Mouse (Mus musculus): ENCODE measurements around the gene Cfap70. TPM values are rescaled to one million over a fixed set of nuclear protein-coding genes. Genes with fewer than 3 reads are reported as not detected.
A peak's percentile ranks its signal among the peaks of the same experiment; 100 is the strongest.

Cfap70 gene
- polyA plus RNA-seq, 1 experiment from 2014 or later, result 1.7 TPM

- no peaks in the 10 kb centered on the region for H3K9me3 ChIP-seq
- no peak overlapping the region for H3K4me2 ChIP-seq
- H3K36me3 ChIP-seq (replicated peaks), result no peaks in the 10 kb centered on the region
- H3K27me3 ChIP-seq (replicated peaks), result no peaks in the 10 kb centered on the region
- H3K9ac ChIP-seq, result no peak overlapping the region
- ATAC-seq (replicated peaks), result no peak
- H3K4me1 ChIP-seq, result no peaks in the 10 kb centered on the region
- no peak overlapping the region for H3K4me3 ChIP-seq
- 85% methylated on average over 14 of the region's 14 CpGs for WGBS
- H3K27ac ChIP-seq, result no peak overlapping the region
Measured at GRCm38 (mm10) chr14:20460216-20460615, 8.2 kb upstream of the Cfap70 start.

GRCm38 (mm10) chr14:20458378-20458777, 6.4 kb upstream of the Cfap70 start:
- H3K27ac ChIP-seq, result no peak overlapping the region
- no peaks in the 10 kb centered on the region for H3K27me3 ChIP-seq (replicated peaks)
- H3K4me3 ChIP-seq, result no peak overlapping the region
- no peaks in the 10 kb centered on the region for H3K4me1 ChIP-seq
- WGBS, result 95% methylated on average over 9 of the region's 9 CpGs
- H3K4me2 ChIP-seq, result no peak overlapping the region
- H3K36me3 ChIP-seq (replicated peaks), result no peaks in the 10 kb centered on the region
- no peaks in the 10 kb centered on the region for H3K9me3 ChIP-seq
- no peak for ATAC-seq (replicated peaks)
- H3K9ac ChIP-seq, result no peak overlapping the region

- no peak overlapping the region for H3K4me3 ChIP-seq
- H3K4me2 ChIP-seq, result no peak overlapping the region
- WGBS, result 95% methylated on average over 5 of the region's 5 CpGs
- no peak for ATAC-seq (replicated peaks)
- H3K9me3 ChIP-seq, result no peaks in the 10 kb centered on the region
- no peak overlapping the region for H3K27ac ChIP-seq
- H3K4me1 ChIP-seq, result 0 out of 2 replicates have a peak, but pooled peaks cover 10% of the 10 kb centered on the region
- H3K36me3 ChIP-seq (replicated peaks), result no peaks in the 10 kb centered on the region
- no peaks in the 10 kb centered on the region for H3K27me3 ChIP-seq (replicated peaks)
- no peak overlapping the region for H3K9ac ChIP-seq
Measured at GRCm38 (mm10) chr14:20452929-20453328, 903 bp upstream of the Cfap70 start.

GRCm38 (mm10) chr14:20451302-20451701, 724 bp downstream of the Cfap70 start:
- ATAC-seq (replicated peaks), result 0 out of 2 replicates have a peak, but pooled peaks have one; percentile 35
- Histone ChIP-seq H3K4me3 (peak overlapping the region; percentile 43), H3K9ac (peak overlapping the region; percentile 37; the same call in 1 of the 2 replicates), H3K4me2 (peak overlapping the region; percentile 67), H3K4me1 (0 out of 2 replicates have a peak, but pooled peaks cover 10% of the 10 kb centered on the region), H3K36me3 (replicated peaks) (no peaks in the 10 kb centered on the region), H3K27ac (no peak overlapping the region), H3K9me3 (no peaks in the 10 kb centered on the region), H3K27me3 (replicated peaks) (no peaks in the 10 kb centered on the region)
- WGBS, result 8% methylated on average over 2 of the region's 2 CpGs

- no peak overlapping the region for H3K4me3 ChIP-seq
- H3K27ac ChIP-seq, result no peak overlapping the region
- no peak overlapping the region for H3K9ac ChIP-seq
- 0 out of 2 replicates have a peak, but pooled peaks cover 10% of the 10 kb centered on the region for H3K4me1 ChIP-seq
- no peaks in the 10 kb centered on the region for H3K27me3 ChIP-seq (replicated peaks)
- ATAC-seq (replicated peaks), result no peak
- H3K36me3 ChIP-seq (replicated peaks), result no peaks in the 10 kb centered on the region
- no peaks in the 10 kb centered on the region for H3K9me3 ChIP-seq
- H3K4me2 ChIP-seq, result no peak overlapping the region
- WGBS, result 61% methylated on average over 12 of the region's 12 CpGs
Measured at GRCm38 (mm10) chr14:20447209-20447608, 4.8 kb downstream of the Cfap70 start.

- H3K9ac ChIP-seq, result no peak overlapping the region
- 43% methylated on average over 17 of the region's 17 CpGs for WGBS
- H3K9me3 ChIP-seq, result no peaks in the 10 kb centered on the region
- no peak overlapping the region for H3K4me3 ChIP-seq
- no peaks in the 10 kb centered on the region for H3K27me3 ChIP-seq (replicated peaks)
- no peak overlapping the region for H3K27ac ChIP-seq
- peak overlapping the region; percentile 10; the same call in 1 of the 2 replicates for H3K4me2 ChIP-seq
- no peaks in the 10 kb centered on the region for H3K4me1 ChIP-seq
- H3K36me3 ChIP-seq (replicated peaks), result no peaks in the 10 kb centered on the region
- no peak for ATAC-seq (replicated peaks)
Measured at GRCm38 (mm10) chr14:20442252-20442651, 9.8 kb downstream of the Cfap70 start.

GRCm38 (mm10) chr14:20436976-20437375, 15.1 kb downstream of the Cfap70 start:
- Histone ChIP-seq H3K27me3 (replicated peaks) (no peaks in the 10 kb centered on the region), H3K9ac (no peak overlapping the region), H3K27ac (no peak overlapping the region), H3K9me3 (no peaks in the 10 kb centered on the region), H3K4me1 (no peaks in the 10 kb centered on the region), H3K36me3 (replicated peaks) (no peaks in the 10 kb centered on the region), H3K4me3 (no peak overlapping the region), H3K4me2 (no peak overlapping the region)
- 76% methylated on average over 6 of the region's 6 CpGs for WGBS
- no peak for ATAC-seq (replicated peaks)

- H3K9ac ChIP-seq, result no peak overlapping the region
- no peaks in the 10 kb centered on the region for H3K4me1 ChIP-seq
- no peak for ATAC-seq (replicated peaks)
- H3K4me3 ChIP-seq, result no peak overlapping the region
- no peaks in the 10 kb centered on the region for H3K27me3 ChIP-seq (replicated peaks)
- H3K27ac ChIP-seq, result no peak overlapping the region
- H3K36me3 ChIP-seq (replicated peaks), result no peaks in the 10 kb centered on the region
- H3K4me2 ChIP-seq, result no peak overlapping the region
- no peaks in the 10 kb centered on the region for H3K9me3 ChIP-seq
- 92% methylated on average over 4 of the region's 4 CpGs for WGBS
Measured at GRCm38 (mm10) chr14:20432420-20432819, 19.6 kb downstream of the Cfap70 start.

- H3K4me2 ChIP-seq, result no peak overlapping the region
- no peaks in the 10 kb centered on the region for H3K9me3 ChIP-seq
- H3K27ac ChIP-seq, result no peak overlapping the region
- no peak overlapping the region for H3K9ac ChIP-seq
- 81% methylated on average over 6 of the region's 6 CpGs for WGBS
- ATAC-seq (replicated peaks), result no peak
- H3K4me1 ChIP-seq, result no peaks in the 10 kb centered on the region
- no peaks in the 10 kb centered on the region for H3K27me3 ChIP-seq (replicated peaks)
- no peaks in the 10 kb centered on the region for H3K36me3 ChIP-seq (replicated peaks)
- H3K4me3 ChIP-seq, result no peak overlapping the region
Measured at GRCm38 (mm10) chr14:20431726-20432125, 20.3 kb downstream of the Cfap70 start.

- no peaks in the 10 kb centered on the region for H3K36me3 ChIP-seq (replicated peaks)
- 63% methylated on average over 1 of the region's 1 CpGs for WGBS
Measured at GRCm38 (mm10) chr14:20429833-20430232, 22.2 kb downstream of the Cfap70 start.

GRCm38 (mm10) chr14:20428593-20428992, 23.4 kb downstream of the Cfap70 start:
- 26% methylated on average over 1 of the region's 1 CpGs for WGBS
- no peak overlapping the region for H3K4me2 ChIP-seq

More at GRCm38 (mm10) chr14:20429833-20430232, 22.2 kb downstream of the Cfap70 start:
- Histone ChIP-seq H3K4me2 (no peak overlapping the region), H3K4me1 (no peaks in the 10 kb centered on the region), H3K4me3 (no peak overlapping the region), H3K27me3 (replicated peaks) (no peaks in the 10 kb centered on the region), H3K9ac (no peak overlapping the region), H3K9me3 (no peaks in the 10 kb centered on the region), H3K27ac (no peak overlapping the region)
- ATAC-seq (replicated peaks), result no peak

GRCm38 (mm10) chr14:20423046-20423445, 29.0 kb downstream of the Cfap70 start:
- Histone ChIP-seq H3K9me3 (no peaks in the 10 kb centered on the region), H3K9ac (no peak overlapping the region), H3K4me2 (no peak overlapping the region), H3K4me1 (no peaks in the 10 kb centered on the region), H3K27ac (no peak overlapping the region), H3K4me3 (no peak overlapping the region), H3K27me3 (replicated peaks) (no peaks in the 10 kb centered on the region), H3K36me3 (replicated peaks) (no peaks in the 10 kb centered on the region)
- ATAC-seq (replicated peaks), result no peak
- 86% methylated on average over 6 of the region's 6 CpGs for WGBS

More at GRCm38 (mm10) chr14:20428593-20428992, 23.4 kb downstream of the Cfap70 start:
- Histone ChIP-seq H3K9me3 (no peaks in the 10 kb centered on the region), H3K27me3 (replicated peaks) (no peaks in the 10 kb centered on the region), H3K4me3 (no peak overlapping the region), H3K27ac (no peak overlapping the region), H3K9ac (no peak overlapping the region), H3K4me1 (no peaks in the 10 kb centered on the region), H3K36me3 (replicated peaks) (no peaks in the 10 kb centered on the region)
- ATAC-seq (replicated peaks), result no peak

GRCm38 (mm10) chr14:20422257-20422656, 29.8 kb downstream of the Cfap70 start:
- H3K9ac ChIP-seq, result no peak overlapping the region
- no peak for ATAC-seq (replicated peaks)
- no peaks in the 10 kb centered on the region for H3K9me3 ChIP-seq
- H3K36me3 ChIP-seq (replicated peaks), result no peaks in the 10 kb centered on the region
- H3K27me3 ChIP-seq (replicated peaks), result no peaks in the 10 kb centered on the region
- no peak overlapping the region for H3K27ac ChIP-seq
- H3K4me1 ChIP-seq, result no peaks in the 10 kb centered on the region
- no peak overlapping the region for H3K4me2 ChIP-seq
- H3K4me3 ChIP-seq, result no peak overlapping the region
- WGBS, result 72% methylated on average over 7 of the region's 7 CpGs

All from midbrain, embryonic 15.5 days (tissue).